Mouse (Mus musculus) E14TG2a.4 (cell line): ENCODE data around the gene Hnrnpll.

ENCODE experiments used
- CTCF ChIP-seq: conservative IDR thresholded peaks from 2 replicates; pipeline ENCODE4 v1.5.1; 2014; ENCODE audit warnings: low read length
- NANOG ChIP-seq: IDR thresholded peaks from 2 replicates; pipeline ENCODE4 v1.6.1; 2014; ENCODE audit warnings: borderline replicate concordance, low read length, mixed read lengths
- POU5F1 ChIP-seq: IDR thresholded peaks from 2 replicates; pipeline ENCODE4 v1.6.1; 2014; ENCODE audit warnings: low read length, borderline replicate concordance

DNA sequence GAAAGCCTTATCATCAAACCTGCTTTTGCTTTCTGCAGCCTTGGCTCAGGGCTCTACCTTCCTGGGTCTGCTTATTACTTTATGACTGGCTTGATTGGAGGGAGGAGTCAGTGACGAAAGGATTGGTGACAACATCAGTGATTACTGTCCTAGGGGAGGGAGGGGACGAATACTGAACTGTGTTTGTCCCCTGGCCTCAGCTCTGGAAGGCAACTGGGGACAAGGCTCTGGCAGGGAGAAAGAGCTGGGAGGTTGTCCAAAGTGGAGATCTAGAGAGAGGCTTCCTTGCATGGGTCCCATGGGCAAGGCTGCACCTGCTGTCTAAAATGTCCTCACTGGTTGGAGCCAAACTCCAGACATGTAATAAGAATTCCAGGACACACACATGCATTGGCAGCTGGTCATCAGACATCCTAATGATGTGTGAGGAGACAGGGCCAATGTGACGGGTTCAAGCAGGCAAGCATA lies 59.7 kb downstream of the Hnrnpll start:
- no peak for TF ChIP-seq CTCF
- TF ChIP-seq POU5F1 = no peak
- TF ChIP-seq NANOG = no peak
